Comparison of ENCODE assay signal across 8 mouse cellular contexts in genomic region chr13:103920933-103921830, GRCm38 (mm10). TPM values are rescaled to one million over a fixed set of nuclear protein-coding genes. Genes with fewer than 3 reads are reported as not detected.
DNase-seq lines count a peak whose midpoint lies in the region; ATAC-seq and TF ChIP-seq lines count a peak whose summit lies in the region.

No protein-coding gene starts in this region.

- H3K79me2 ChIP-seq in C2C12 (ENCODE audit: control insufficient read depth, insufficient read depth): peaks cover 42% of the 10 kb centered on the region

- peaks cover 27% of the 10 kb centered on the region for H3K4me1 ChIP-seq in heart, embryonic 13.5 days
- peaks cover 19% of the 10 kb centered on the region for H3K4me1 ChIP-seq in liver, embryonic 12.5 days
- peaks cover 14% of the 10 kb centered on the region for H3K4me1 ChIP-seq in stomach, embryonic 15.5 days

- peak; percentile 85 for DNase-seq in brain, adult 2 months (ENCODE audit: low read depth, low spot score)
- peak; percentile 94 for DNase-seq in kidney, postnatal 10 days
- peak; percentile 69 to 80 for DNase-seq in natural killer cell, adult 2 months (ENCODE audit: low spot score in 2 of 2)

- peak; percentile 17 for TF ChIP-seq CTCF in C2C12 (IDR thresholded peaks at IDR 0.05; ENCODE audit: control insufficient read depth, insufficient read depth, insufficient read length)

- H3K9me3 ChIP-seq in heart, embryonic 13.5 days: no peaks in the 10 kb centered on the region
- no peaks in the 10 kb centered on the region for H3K9me3 ChIP-seq in liver, embryonic 12.5 days (replicated peaks)
- no peaks in the 10 kb centered on the region for H3K9me3 ChIP-seq in stomach, embryonic 15.5 days

- H3K27me3 ChIP-seq in C2C12 (ENCODE audit: control insufficient read depth, insufficient read depth, insufficient read length): no peaks in the 10 kb centered on the region
- no peaks in the 10 kb centered on the region for H3K27me3 ChIP-seq in heart, embryonic 13.5 days (replicated peaks)
- peaks cover 29% of the 10 kb centered on the region for H3K27me3 ChIP-seq in liver, embryonic 12.5 days (replicated peaks)
- no peaks in the 10 kb centered on the region for H3K27me3 ChIP-seq in stomach, embryonic 15.5 days (replicated peaks)

- H3K4me3 ChIP-seq in C2C12 (ENCODE audit: insufficient read depth, poor library complexity, severe bottlenecking): peak overlapping the region; percentile 55
- H3K4me3 ChIP-seq in heart, embryonic 13.5 days: peak overlapping the region; percentile 94
- H3K4me3 ChIP-seq in liver, embryonic 12.5 days: peak overlapping the region; percentile 90
- H3K4me3 ChIP-seq in stomach, embryonic 15.5 days (replicated peaks): peak overlapping the region; percentile 86

- peak overlapping the region; percentile 99 for H3ac ChIP-seq in C2C12 (ENCODE audit: control insufficient read depth, insufficient read length, low read depth)

- H3K4me2 ChIP-seq in heart, embryonic 13.5 days: peak overlapping the region; percentile 88
- peak overlapping the region; percentile 91 for H3K4me2 ChIP-seq in liver, embryonic 12.5 days
- H3K4me2 ChIP-seq in stomach, embryonic 15.5 days: peak overlapping the region; percentile 78

- under 1% methylated on average over 80 of the region's 125 CpGs for WGBS in heart, embryonic 13.5 days
- under 1% methylated on average over 93 of the region's 125 CpGs for WGBS in liver, embryonic 12.5 days (ENCODE audit: insufficient replicate concordance)
- under 1% methylated on average over 70 of the region's 125 CpGs for WGBS in stomach, embryonic 15.5 days

- no peaks in the 10 kb centered on the region for H3K36me3 ChIP-seq in C2C12 (ENCODE audit: control insufficient read depth, insufficient read depth)
- H3K36me3 ChIP-seq in heart, embryonic 13.5 days: no peaks in the 10 kb centered on the region
- no peaks in the 10 kb centered on the region for H3K36me3 ChIP-seq in liver, embryonic 12.5 days
- no peaks in the 10 kb centered on the region for H3K36me3 ChIP-seq in stomach, embryonic 15.5 days

- H3K27ac ChIP-seq in heart, embryonic 13.5 days (replicated peaks): peak overlapping the region; percentile 100
- H3K27ac ChIP-seq in liver, embryonic 12.5 days: peak overlapping the region; percentile 96
- H3K27ac ChIP-seq in stomach, embryonic 15.5 days: peak overlapping the region; percentile 100

- peak overlapping the region; percentile 100 for H3K9ac ChIP-seq in heart, embryonic 13.5 days
- peak overlapping the region; percentile 93 for H3K9ac ChIP-seq in liver, embryonic 12.5 days
- H3K9ac ChIP-seq in stomach, embryonic 15.5 days: peak overlapping the region; percentile 100

- H3K79me3 ChIP-seq in C2C12 (ENCODE audit: low read depth): peaks cover 37% of the 10 kb centered on the region

- ATAC-seq in erythroid progenitor cell, adult 5-6 weeks (replicated peaks; ENCODE audit: low FRiP score, poor library complexity, severe bottlenecking): peak; percentile 80
- peak; percentile 76 for ATAC-seq in heart, embryonic 13.5 days (ENCODE audit: extremely low read depth, insufficient number of reproducible peaks, low FRiP score, low TSS enrichment)
- peak; percentile 86 for ATAC-seq in liver, embryonic 12.5 days
- ATAC-seq in stomach, embryonic 15.5 days (ENCODE audit: insufficient read depth, low FRiP score, low read depth): peak; percentile 85

TF ChIP-seq in C2C12, 6 proteins besides CTCF, POLR2A, EP300 and RAD21:
- TF ChIP-seq CEBPB (IDR thresholded peaks at IDR 0.05; ENCODE audit: low read depth): no peak
- TF ChIP-seq USF1 (IDR thresholded peaks at IDR 0.05; ENCODE audit: low read depth): no peak
- TF ChIP-seq FOSL1 (IDR thresholded peaks at IDR 0.05; ENCODE audit: insufficient read depth, low read length, poor library complexity, severe bottlenecking): no peak
- TF ChIP-seq MYOG (IDR thresholded peaks at IDR 0.05; ENCODE audit: control insufficient read depth, extremely low read depth, insufficient read length): no peak
- no peak for TF ChIP-seq MYOD1 (IDR thresholded peaks at IDR 0.05; ENCODE audit: control insufficient read depth, insufficient read length, low read depth)

RNA-seq across cellular contexts. Expression of gene Erbin, which starts 0.9 kb away (rescaled TPM):
- polyA plus RNA-seq in C2C12 (2012; fragmentation: generic; extraction: Trizol): 7.5 TPM
- total RNA-seq in erythroid progenitor cell, adult 5-6 weeks (2015; ENCODE audit: low replicate concordance): 47.4 and 47.6 TPM in 2 replicates
- 34.8 and 37.5 TPM in 2 replicates for total RNA-seq in erythroid progenitor cell, adult 5-6 weeks (2017; ENCODE audit: low replicate concordance)
- 9.3 and 10.0 TPM in 2 replicates for polyA plus RNA-seq in heart, embryonic 13.5 days (2015; fragmentation: Nextera tagmentation; extraction: Ambion mirVana)
- polyA plus RNA-seq in liver, embryonic 12.5 days (2016; fragmentation: Nextera tagmentation; extraction: Ambion mirVana): 9.2 TPM in 2 replicates
- polyA plus RNA-seq in stomach, embryonic 15.5 days (2015; fragmentation: Nextera tagmentation; extraction: Ambion mirVana): 17.9 and 18.5 TPM in 2 replicates

Comparison
In these comparisons a context has a peak if more than half of its experiments do, and no peak if none do; other contexts are left out.
1. Peak in every context shown above with its lines: DNase-seq, ATAC-seq, H3K4me3 ChIP-seq and H3K27ac ChIP-seq.